Mouse (Mus musculus) adrenal gland, adult 2 months (tissue): ENCODE measurements at regions not wholly inside any gene's neighbourhood (a gene's known extent, or its start where the extent isn't known, plus 50 kb on each side); places are given as distances from the start of the nearest gene placed in this dataset.
A peak's percentile ranks its signal among the peaks of the same experiment; 100 is the strongest.
"Not testable (repeated sequence)": the region's sequence is repeated elsewhere in the genome, so short reads cannot be mapped to it uniquely, and the experiment has no call there.

Source experiments
- DNase-seq: peaks from one replicate; pipeline ENCODE4 v3.0.0; 2021

DNA sequence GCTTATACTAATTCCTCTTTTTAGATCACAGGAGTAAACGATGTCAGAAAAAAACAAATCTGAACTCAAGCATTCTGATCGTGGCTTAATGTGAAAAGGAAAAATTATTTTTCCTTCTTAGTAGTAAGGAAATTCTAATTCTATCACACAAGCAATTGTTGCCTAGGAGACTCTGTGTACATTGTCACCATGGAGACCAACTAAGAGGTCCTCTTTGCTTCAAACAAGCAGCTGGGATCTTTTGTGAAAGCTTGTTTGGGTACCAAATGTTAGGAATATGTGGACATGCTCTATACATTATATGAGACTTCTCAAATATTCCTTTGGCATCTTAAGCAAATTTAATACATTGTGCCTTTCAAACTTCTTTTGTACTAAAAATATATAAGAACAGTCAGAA, 345.9 kb upstream of the Atp10a start:
- DNase-seq, result no peak

DNA sequence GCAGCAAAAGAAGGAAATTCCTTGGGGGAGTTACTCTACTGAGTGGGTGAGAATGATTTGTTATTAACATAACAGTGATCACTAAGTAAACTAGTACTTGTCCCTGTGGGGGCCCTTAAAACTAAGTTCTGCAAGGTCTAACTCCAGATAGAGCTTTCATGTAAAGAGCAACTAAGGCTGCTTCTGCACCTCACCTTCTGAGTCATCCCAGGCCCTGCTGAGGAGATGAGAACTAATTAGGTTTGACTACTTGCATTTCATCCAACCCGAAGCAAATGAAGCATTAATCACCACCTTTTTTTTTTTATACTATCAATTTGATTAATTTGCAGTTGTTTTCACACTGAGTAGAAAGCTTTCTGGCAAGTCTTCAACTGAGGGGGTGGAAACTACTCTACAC, 333.6 kb upstream of the Atp10a start:
- no peak for DNase-seq

DNA sequence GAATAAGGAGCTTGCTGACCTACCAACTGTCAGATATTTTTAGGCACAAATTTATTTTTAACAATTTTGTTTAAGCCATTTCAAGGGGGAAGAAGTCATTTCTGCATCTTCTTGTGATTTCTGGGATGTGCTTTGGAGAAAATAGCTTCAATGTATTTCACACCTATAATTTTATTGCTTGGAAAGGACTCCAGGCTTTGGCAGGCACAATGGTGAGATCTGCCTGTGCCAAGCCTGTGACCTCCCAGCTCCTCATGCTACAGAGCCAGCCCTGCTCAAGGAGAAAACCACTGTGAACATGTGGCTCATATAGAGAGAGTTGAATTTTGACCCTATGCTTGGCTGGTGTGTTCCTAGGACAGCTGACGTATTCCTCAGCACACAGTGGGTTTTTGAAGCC, 288.6 kb upstream of the Atp10a start:
- DNase-seq, result no peak

DNA sequence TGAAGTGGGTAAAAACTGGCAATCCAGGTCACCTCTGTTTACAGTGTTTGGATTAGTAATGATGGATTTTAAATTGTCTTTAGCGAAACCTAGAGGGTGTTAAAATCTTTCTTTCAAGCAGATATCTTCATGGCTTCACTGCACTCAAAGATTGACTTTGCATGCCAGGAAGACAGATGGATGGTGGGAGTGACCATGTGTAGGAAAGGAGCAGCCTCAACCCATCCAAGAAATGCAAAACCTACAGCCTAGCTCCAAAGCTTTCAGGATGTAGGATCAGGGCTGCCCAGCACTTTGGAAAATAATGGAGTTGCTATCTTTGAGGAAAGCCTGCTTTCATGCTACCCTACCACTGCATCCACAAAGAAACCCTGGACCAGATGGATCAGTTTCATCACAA, 272.6 kb upstream of the Atp10a start:
- no peak for DNase-seq

DNA sequence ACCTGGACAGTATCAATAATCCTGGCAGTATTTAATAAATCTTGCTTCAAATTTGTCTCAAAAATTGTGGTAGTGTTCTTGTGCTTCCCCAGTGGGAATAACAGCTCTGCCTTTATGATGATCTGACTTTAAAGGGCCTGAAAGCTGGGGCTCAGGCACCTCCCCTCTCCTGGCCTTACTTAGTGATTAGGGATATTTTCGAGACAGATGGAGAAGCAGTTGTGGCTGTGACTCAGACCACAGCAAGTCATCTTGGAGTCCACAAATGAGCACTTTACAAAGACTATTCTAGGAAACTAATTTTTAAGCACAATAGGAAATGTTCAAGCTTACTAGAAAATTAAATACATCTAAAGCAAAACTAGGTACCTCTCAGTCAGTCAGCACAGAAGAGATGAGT, 267.6 kb upstream of the Atp10a start:
- DNase-seq, result no peak

DNA sequence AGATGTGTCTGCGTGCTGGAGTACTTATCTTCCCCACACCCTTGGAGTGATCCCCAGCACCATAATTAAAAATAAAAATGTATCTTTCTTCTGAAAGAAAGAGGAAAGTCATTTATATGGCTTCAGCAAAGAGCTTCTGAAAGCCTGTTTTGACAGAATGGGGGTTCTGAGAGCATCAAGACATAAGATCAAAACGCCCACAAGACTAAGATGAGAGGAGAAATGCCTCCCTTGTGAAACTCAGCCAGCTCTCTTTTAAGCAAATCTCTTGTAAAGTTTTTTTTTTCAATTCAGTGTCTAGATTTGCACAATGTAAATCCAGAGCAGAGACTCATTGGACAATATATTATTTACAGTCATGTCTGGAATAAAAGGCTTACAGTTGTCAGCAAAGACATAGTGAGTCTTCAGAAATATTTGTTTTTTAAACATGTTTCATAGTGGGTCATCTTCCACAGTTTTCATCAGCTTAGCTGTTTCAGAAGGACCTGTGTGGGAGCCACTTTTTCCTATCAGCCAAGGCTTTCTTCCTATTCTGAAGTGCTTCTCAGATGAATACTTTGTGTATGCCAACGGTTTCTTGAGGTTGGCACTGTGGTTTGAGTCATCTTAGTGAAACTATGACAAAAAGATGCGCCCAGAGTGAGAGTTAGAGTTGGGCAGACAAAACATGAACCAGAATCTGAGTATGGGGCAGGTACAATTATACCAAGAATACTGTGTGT, 263.4 kb upstream of the Atp10a start:
- no peak for DNase-seq

DNA sequence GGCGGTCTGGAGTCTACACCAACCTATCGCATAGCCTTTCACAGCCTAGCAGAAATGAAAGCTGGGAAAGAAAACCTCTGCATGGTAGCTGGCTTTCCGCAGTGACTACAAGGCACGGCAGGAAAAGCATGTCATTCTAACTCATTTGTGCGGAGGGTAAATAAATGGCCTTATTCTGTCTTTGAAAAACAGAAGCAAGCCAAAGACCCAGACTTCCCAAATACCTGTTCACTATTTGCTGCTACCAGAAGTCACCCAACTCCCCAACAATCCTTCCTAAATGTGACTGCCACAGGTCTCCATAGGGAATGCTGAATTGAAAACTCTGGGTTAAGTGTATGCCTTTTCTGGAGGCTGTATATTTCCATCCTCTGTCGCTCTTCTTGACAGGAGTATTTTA, 258.0 kb upstream of the Atp10a start:
- DNase-seq, result no peak

DNA sequence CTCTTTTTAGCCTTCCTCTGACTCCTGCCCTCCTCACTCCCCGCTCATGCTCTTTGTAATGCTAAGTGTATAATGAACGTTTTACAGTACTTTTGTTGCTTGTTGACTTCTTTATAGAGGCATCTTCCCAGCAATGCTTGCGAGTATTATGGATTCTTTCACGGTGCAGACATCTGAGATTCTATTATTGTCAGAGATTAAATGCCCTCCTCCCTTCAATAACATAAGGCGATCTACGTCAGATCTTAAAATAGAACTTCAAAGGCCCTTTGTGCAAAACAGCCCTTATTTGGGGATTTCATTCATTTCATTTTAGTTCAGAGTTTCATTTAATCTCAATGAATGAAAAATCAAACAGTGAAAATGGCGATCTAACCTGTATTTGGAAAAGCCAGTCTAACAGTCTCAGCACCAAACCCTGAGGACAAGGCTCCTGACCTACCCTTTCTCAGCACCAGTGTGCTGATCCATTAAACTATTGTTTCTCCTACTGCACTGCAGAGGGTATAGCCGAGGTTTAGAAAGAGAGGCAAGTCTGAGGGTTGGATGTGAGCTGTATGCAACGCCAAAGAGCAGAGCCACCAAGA, 257.3 kb upstream of the Atp10a start:
- no peak for DNase-seq

DNA sequence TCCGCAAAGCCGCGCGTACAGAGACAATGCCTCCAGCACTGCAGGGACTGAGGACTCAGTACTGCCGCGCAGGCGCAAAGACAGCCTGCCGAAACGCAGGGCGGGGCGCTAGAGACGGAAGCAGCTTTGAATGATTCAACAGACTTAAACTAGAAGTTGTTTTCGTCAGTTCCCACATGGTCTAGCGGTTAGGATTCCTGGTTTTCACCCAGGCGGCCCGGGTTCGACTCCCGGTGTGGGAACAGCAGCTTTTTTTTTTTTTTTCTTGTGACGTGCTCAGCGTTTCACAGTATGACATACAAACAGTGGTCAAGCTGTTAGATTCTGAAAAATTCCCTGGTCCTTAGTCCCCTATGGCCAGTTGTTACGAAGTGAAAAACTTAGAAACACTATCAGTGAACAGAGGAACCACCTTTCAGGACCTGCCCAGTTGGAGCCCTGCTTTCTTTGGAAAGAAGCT, 256.8 kb upstream of the Atp10a start:
- DNase-seq, result peak; percentile 96

DNA sequence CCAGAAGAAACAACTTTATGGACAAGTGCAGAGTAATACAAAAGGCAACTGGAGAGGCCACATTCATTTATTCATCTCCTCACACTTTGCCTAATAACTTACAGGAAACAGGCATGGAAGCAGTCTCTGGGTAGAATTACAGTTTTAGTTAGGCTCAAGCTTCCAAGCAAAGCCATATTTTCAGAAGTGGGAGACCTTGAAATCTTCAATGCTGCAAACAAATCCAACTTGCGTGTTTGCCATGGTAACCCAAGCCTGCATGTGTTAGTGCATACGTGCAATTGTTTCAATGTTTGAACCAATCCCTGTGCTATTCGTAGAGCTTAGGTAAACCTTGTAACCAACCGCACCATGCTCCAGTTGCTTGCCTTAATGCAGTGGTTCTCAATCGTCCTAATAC, 256.3 kb upstream of the Atp10a start:
- DNase-seq, result no peak

DNA sequence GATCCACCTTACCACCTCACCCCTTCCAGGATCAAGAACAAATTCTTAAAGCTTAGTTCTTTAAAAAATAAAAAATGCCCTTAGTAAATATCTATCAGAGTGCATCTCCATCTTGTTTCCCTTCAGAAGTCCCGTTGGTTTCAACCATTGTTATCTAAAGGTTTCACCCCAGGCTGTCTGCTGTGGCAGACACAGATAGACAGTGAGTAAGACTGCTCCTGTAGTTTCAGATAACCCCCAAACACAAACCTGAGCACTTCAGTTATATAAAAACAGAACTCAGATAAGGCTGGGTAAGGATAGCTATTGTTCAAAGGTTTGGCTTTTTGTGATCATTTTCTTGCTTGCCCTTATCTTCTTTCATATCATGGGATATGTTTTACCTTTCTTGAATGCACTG, 255.4 kb upstream of the Atp10a start:
- DNase-seq, result no peak

DNA sequence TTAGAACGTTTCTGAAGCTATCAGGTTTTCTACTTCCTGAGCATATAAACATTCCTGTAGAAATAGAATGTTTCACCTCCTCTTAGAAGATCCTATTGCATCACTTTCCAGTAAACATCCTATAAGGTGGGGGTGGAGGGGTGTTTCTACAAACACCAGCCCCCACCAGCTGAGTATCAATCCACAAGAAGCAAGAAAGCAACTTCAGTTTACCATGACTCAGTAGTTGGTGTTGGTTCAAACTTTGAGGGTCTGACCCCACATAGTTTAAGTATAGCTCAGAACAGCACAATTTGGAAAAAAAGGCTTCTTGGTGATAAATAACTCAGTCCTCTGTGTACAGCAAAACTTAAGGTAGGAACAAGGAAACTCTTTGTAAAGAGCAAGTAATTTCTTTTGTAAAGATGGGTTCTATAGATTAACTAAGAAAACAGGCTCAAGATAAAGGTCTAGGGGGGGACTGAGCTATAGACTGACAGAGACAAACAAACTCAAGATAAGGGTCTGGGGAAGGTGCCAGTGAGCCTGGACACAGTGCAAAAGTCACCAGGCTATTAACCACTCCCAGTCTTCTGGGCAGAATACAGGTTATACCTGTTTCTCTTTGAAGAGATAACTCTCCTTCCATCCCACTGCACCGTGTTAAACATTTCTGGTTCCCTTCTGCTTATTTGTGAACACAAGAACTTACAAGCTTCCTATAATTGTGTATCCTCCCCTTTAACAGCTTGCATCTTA, 218.9 kb upstream of the Atp10a start:
- DNase-seq, result no peak

DNA sequence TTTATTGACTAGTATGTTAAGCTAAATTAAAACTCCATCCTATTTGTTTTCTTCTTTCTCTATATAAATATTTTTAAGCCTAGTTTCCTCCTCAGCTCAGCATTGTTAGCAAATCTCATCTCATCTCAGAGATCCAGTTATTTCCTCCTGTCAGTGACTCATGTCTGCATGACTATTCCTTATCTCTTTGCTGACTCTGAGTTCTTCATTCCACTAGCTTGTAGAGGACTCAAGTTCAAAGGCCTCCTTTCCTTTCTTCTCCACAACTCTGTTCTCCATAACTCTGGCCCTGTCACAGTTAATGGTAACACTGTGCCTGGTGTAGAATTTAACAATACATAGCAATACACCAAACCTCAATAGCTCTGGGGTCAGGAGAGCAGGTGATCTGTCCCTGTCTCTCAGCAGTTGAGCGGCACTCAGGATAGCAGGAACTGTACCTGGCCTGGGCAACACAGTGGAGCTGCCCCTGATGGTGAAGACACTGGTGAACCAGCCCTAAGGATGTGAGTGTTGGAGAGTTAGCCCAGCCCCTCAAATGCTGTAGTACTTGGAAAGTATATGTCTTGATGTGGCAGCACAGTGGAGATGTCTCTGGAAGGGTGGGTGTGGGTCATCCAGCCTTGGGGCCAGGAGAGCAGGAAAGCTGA, 213.3 kb upstream of the Atp10a start:
- no peak for DNase-seq

DNA sequence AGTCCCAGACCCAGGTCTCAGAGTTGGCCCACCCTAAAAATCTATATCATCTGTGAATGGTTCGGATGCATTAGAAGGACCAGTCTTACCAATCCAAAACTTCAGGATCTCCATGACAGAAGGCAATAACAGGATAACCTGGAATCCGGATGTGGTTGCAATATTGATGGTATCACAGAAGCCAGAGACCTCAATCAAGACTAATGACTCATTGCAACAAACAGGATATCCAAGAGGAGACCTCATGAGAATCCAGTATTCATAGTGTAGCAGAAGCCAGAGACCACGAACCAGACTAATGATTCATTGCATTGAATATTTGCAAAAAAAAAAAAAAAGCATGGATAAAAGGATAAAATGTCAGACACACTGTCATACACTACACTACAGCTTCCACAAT, 212.7 kb upstream of the Atp10a start:
- DNase-seq, result no peak

DNA sequence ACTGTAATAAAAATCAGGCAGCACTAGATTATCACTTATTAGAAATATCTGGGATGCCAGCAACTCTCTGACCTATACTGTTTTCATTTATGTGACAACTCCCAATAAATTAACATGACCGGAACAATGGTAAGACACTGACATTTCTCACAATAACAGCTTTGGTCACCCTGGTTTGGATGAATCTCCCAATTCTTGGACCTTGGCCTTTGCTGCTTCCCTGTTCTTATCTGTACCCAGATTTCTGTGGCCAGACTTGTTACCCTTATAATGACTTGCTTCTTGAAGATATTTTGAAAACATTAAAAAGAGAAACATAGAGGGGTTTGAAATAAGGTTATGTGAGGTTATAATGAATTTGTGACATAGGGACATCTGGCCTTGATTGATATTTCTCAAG, 210.2 kb upstream of the Atp10a start:
- DNase-seq, result peak; percentile 50

DNA sequence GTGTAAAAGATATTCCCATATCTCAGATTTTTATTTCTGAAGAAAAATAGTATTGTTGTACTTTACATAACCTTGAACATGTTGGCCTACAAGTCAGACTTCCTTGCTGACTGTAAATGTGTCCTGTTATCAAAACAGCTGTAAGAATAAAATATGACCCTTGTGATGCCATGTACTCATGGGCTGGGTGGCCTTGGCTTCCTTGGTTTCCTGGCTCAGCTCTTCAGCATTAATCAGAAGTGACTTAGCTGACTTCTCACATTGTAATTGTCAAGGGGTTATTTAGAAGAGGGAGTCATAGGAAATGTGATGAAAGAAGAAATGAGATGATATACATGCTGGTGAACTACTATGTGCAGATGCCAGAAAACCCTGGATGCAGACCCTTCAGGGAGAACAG, 209.7 kb upstream of the Atp10a start:
- DNase-seq, result peak; percentile 71

DNA sequence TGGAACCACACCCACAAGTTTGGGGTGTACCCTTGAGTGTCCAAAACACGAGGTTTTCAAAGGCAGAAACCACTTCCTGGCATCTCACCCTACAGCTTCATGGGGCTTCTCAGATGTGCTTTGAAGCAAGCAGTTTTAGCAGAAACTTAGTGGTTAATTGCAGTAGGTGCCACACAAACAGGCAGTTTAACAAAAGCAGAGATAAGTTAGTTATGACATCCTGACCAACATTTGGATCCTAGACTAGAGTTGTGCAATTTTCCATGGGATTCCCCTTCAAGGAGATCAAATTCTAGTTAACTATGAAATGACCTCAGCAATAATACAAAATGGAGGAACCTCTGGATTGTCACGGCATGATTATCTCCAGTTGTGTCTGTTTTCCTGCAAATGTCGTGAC, 207.2 kb upstream of the Atp10a start:
- DNase-seq, result no peak

DNA sequence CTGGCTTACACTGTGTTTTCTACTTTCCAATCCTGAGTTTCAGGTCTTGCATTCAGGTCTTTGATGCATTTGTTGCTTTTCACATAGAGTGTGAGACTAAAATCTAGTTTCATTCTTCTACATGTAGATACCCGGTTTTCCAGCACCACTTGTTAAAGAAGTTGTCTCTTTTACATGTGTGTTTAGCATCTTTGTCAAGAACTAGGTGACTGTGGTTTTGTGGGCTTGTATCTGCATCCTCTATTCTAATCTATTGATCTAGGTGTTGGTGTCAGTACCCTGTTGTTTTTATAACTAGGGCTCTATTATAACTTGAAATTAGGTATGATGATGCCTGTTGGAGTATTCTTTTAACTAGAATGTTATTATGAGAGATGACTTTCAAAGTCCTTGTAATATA, 204.0 kb upstream of the Atp10a start:
- no peak for DNase-seq

DNA sequence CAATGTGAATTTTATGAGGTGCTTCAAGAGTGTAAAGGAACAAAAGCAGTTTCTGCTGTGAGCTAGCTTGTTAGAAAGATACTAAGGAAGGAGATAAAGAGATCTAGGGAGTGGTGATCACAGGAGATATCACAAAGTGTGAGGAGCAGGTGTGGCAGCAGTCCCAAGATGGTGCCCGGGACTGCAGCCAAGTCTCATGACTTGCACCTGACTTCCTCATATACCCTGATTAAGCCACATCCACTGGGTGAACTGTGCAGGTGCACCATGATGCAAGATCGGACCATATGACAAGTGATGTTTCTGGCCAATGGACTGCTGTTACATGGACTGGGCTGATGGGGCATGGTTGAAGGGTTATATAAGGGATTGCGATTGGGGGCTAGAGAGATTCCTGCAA, 197.8 kb upstream of the Atp10a start:
- DNase-seq, result not testable (repeated sequence)

DNA sequence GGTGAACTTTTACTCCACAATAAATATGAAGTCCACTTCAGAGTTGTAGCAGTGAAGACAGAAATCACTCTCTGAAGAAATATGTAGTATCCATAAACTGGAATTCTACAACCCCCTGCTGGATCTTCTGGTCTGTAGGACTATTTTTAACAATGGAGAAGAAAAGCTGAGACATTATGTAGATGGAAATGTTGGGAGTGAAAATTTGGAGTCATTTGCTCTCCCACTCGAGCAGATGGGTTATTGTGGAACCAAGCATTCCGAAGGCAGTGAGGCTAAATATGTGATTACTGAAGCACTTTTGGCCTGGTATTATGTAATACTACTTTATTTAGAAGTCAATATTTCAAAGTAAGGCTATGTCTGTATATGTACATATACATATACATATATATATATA, 195.0 kb upstream of the Atp10a start:
- no peak for DNase-seq

DNA sequence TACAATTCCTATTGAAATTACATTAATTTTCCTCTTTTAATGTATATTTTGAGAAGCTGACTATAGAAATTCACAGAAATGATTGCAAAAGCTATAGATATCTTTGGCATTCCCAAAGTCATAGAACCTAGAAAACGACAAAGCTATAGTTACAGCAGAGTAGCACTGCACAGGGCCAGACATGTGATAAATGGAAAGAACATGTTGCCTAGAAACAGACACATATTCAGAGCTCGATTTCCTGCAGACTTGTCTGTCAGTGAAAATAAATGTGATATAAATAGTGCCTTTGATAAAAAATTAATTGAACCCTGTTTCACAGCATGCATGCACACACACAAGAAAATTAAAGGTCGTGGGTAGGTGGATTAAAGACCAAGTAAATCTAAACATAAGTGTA, 182.8 kb upstream of the Atp10a start:
- no peak for DNase-seq

DNA sequence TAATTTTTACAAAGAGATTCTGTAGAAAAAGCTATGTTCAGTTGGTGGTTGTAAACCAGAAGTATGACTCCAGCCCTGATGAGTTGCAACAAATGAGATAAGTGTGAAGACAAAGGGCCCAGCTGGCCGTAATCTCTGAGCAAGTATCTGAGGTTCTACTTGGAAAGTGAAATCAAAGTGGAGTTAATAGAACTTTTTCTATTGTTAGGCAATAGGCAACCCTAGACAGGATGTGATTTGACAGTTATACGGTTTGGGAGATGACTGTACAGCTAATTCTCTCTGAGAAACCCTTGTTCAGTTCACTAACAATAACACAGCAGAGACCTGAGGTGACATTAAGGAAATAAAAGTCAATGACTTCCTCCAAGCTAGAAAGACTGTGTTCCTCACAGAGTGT, 180.8 kb upstream of the Atp10a start:
- no peak for DNase-seq

DNA sequence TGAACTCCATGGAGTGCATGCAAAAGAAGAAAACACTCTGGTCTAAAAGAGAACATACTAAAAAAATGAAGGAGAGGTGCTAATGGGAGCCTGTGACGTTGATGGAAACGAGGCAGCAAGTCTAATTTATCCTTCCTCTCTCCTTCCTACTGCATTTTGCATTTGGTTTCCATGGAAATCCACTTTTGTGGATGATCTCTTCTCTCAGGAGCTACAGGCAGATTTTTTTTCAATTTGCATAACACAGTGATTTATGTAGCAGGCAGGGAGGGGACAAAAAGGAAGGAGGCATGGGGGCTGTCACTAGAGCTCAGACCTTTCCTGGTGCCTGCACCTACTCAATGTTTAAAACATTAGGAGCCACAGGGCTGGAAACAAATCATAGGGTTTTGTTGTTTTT, 167.7 kb upstream of the Atp10a start:
- DNase-seq, result no peak
